Mouse (Mus musculus): ENCODE data around the gene Msh5.

- TF ChIP-seq CTCF (IDR thresholded peaks at IDR 0.05) (no peak), EP300 (IDR thresholded peaks at IDR 0.05) (no peak)
Observed at GRCm38 (mm10) chr17:35060737-35061297, 14.3 kb upstream of the Msh5 start.

Data from lung, postnatal 0 days (tissue).